Mouse (Mus musculus) activated CD4-positive, CD25-positive, alpha-beta regulatory T cell, adult 4 months (primary cell): Measurements from ENCODE around the gene D330020A13Rik. TPM values are rescaled to one million over a fixed set of nuclear protein-coding genes. Genes with fewer than 3 reads are reported as not detected.

ENCODE experiments used
- ATAC-seq: one replicate; pipeline ENCODE4 v1.8.0; 2017
- polyA plus RNA-seq, 2 experiments: library from polyadenylated mRNA; unstranded; fragments of 100-300 nt; shearing (Covaris generic); gene quantifications; one replicate each; pipeline ENCODE4 v1.2.1; 2017

Gene D330020A13Rik
- polyA plus RNA-seq, 2 experiments from 2014 or later: not detected

DNA sequence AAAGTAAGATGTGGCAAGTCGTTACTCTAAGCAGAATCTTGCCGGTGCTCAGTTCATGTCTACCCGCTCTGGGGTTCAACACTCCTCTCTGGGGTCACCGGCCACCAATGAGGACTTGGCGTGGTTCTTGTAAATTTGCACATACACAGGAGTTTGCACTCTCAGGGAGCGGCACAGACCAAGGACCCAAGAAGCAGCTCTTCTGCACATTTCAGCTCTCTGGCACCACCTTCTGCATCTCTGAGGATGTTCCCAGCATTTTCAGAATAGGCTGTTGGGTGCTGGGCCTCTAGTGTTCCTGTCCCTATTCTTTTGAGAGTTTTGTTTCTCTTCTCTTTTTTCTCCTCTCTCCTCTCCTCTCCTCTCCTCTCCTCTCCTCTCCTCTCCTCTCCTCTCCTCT is 7.0 kb downstream of the D330020A13Rik start:
- no peak for ATAC-seq

DNA sequence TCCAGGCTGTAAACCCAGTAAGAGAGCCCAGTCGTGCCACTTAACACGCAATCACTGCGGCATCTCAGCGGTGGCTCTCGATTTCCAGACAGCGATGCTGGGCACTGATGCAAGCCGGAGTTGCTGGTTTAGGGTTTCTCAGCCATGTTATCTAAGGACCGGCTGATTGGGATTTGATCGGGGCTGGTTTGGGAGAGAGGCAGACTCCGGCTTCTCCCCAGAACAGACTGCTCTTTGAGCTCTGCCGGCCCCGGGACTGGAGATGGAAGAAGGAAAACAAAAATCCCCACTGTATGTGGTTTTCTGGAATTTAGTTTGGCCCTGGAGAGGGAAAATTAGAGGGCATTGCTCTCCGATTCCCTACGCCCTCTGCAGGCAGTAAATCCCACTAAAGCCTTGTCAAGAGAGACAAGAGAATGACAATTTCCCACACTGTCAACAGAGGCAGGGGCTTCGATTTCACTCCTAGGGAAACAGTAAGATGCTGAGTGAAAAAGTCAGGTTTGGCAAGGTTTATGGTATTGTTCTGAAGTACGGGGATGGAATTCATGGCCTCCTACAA is 8.7 kb downstream of the D330020A13Rik start:
- no peak for ATAC-seq

DNA sequence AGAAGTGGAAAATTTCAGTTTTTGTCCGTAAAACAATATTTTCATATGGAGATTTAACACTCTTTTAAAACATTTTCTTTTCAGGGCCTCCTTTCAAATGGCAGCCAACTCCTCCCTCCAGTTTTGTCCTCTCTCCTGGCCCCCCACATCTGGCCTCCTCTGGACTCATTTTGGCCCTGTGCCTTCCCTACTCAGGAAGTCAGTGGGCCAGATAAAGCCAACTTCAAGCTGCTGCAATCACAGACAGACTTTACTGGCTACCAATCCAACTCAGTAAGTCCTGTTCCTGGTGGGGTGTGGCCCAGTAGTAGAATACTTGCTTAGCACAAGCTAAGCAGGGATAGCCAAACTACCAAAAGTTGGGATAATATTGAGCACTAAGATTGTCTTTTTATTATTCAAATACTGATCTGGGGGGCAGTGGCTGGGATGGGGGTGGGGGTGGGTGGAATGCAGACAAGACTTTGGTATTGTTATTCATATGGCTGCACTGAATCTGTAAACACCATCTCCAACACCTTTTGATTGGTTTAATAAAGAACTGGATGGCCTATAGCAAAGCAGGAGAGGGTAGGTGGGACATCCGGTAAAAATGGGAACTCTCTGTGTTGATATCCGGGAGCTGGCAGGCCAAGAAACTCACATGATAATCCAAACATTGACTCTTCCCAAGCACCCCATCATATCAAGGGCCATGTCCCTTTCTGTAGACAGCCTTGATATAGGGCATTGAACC is 12.9 kb downstream of the D330020A13Rik start:
- ATAC-seq: no peak

DNA sequence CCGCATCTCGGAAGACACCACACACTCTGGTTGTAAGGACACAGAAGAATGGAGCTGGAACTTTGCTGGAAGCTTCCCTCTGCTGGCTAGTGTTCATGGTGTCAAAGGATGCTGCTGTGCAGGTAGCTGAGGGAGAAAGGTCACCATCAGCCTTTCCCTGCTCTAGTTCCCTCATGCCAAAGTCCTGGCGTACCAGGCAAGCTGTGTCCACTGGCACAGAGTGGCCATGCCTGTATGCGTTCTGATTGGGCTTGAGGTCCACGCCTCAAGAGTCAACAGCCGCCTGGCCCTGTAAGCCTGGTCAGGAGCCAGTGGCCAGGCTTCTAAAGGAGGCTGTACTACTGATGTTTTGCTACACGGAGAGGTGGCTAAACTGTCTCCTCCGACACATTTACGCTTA is 15.2 kb downstream of the D330020A13Rik start:
- ATAC-seq: no peak

DNA sequence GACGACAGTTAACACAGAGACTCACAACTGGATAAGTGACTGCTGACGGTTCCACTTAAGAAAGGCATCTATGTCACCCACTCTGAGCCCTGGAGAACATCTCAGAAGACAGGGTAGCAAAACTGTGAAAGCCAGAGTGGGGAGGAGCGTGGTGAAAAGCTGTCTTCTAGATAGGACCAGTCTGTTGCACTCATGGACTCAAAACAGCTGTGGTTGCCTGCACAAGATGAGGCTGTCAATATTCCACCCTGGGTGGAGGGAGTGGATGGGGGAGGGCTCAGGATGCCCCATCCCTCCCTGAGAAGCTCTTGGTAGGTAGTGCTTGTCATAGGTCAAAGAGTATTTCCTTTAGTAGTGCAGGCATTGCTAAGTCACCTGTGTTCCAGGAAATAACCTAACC is 15.6 kb downstream of the D330020A13Rik start:
- no peak for ATAC-seq

DNA sequence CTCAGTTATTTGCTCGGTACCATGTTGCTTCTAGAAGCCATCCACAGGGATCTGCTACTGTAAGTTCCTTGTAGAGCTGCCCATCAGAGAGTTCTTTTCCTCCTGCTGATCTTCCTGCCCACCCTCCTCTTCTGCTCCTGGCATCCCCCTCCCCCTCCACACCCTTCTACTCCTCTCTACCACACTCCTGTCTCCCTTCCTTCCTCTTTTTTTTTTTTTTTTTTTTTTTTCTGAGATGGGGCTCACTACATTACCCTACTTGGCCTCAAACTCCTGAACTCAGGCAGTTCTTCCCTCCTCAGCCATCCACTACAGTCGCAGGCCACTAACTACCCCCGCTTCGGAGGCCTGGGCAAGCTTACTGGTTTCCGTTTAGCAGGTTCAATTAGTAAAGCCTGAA is 18.3 kb downstream of the D330020A13Rik start:
- ATAC-seq: no peak

DNA sequence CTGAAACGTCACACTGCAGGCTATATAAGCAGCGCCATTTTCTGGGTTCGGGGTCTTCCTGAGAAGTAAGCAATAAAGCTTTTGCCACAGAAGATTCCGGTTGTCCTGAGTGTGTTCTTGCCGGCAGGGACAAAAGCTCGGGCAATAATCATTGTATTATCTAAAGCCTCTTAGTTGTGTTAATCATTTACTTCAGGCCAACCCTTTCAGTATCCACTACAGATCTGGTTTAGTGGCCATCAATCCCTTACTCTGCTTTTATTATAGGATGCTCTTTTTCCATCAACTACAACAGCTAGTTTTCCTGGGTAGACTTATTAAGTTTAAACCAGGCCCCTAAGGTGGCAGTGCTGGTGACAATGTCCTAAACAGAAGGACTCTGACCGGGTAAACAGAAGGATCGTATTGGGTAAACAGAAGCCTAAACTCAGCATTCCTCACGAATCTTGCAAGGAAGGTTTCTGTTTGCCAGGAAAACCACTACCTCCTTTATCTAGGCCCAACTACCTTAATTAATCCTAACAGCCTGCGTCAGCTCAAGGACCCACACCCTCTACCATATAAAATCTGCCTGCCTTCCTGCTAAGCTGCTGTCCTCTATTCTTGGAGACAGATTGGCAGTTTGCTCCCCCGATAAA is 24.3 kb downstream of the D330020A13Rik start:
- ATAC-seq: no peak

DNA sequence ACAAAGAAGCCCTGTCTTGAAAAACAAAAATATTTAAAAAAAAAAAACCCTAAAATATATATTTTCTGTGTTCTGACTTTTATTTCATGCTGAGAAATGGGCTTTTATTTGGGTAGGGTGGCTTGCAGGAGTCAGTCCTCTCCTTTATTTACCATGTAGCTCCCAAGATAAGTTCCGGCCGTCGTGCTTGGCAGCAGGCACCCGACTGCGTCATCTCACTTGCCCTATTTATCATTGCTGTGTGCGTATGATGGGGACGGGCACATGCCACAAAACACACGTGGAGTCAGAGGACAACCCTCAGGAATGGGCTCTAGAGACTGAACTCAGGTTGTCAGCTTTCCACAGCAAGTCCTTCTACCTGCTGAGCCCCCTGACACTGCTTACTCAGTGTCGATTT is 25.0 kb downstream of the D330020A13Rik start:
- ATAC-seq: no peak

DNA sequence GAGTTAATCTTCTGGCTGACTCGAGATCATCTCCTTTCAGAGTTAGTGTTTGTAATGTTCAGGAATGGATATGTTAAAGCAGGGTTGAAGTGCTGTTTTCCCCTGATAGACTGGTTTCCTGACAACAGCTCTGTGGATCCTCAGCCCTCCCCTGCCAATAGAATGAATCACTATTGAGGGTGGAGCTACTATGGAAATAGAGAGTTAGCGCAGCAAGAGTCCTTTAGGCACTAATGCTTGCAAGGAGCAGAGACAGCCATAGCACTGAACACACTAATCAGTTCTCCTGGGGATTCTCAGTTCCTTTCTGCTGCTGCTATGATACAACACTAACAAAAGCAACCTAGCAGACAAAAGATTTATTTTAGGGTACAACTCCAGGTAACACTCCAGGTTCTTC is 26.2 kb downstream of the D330020A13Rik start:
- no peak for ATAC-seq

DNA sequence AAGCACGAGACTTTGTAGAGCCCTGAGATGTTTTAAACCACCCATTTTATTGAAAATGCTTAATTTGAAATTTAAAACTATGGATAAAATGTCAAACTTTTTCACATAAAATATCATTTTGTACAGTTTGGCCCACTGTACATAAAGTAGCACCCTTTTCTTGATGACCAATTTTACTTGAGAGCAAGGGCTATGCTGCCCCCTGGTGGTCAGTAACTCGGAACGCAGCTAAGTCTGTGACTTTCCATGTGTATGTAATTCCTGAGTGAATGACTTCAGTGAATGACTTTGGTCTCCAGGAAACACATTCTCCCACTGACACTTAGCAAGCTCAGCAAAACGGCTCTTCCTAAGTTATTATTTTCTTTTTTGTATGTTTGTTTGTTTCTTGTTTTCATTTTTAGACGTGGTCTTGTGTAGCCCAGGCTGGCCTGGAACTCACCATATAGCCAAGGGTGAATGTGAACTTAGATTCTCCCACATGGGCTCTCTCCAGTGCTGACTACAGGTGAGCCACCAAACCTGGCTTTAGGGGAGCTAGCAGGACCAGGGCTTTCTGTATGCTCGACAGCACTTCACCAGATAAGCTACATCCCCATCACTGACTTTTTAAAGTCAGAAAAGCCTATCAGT is 30.2 kb downstream of the D330020A13Rik start:
- ATAC-seq: no peak

DNA sequence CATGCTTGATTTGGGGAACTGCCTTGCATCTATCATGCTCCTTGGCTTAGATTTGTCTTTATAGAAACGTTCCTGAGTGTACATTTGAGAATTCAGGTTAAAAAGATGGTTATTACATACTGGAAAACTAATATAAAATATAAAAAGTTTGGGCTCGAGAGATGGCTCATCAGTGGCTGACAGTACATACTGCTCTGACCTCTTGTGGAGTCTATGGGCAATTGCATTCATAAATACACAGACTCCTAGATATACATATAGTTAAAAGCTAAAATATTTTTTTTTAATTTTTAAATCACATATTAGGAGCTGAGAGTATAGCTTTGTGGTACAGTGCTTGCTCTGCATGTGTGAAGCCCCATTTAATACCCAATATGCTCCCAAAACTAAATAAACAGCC is 38.2 kb downstream of the D330020A13Rik start:
- no peak for ATAC-seq

DNA sequence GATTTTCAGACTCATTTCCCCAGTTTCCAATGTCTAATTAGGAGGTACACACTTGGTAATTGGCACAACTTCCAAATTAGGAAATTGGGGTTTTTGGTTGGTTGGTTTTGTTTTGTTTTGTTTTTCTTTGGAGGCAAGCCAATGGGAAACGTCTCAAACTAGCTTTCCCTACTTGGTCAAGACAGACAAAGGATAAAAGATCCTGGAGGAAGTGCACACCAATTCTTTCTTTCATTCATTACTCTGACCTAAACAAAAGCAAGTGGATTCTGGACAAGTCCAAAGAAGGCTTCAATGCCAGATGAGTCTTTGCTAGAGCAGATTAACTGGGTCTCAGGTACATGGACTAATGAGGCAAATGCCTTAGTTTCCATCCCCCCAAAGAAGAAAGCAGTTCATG is 49.8 kb downstream of the D330020A13Rik start:
- ATAC-seq: no peak

Other genes starting within 250 kb of the D330020A13Rik start
- 1 to 10 TPM; 2.3 to 2.9 TPM for gene Ninj2, start 201.0 kb upstream of the D330020A13Rik start, polyA plus RNA-seq
- under 1 TPM in 1 of 2 experiments, not detected in 1; 0.13 TPM for gene B4galnt3, start 195 bp downstream of the D330020A13Rik start, polyA plus RNA-seq
- 10 to 100 TPM; 65.3 to 71.4 TPM for gene Kdm5a, start 69.8 kb downstream of the D330020A13Rik start, polyA plus RNA-seq
- gene Ccdc77, start 70.0 kb downstream of the D330020A13Rik start, polyA plus RNA-seq: 1 to 10 TPM; 8.5 to 8.9 TPM
- 10 to 100 TPM; 19.0 to 22.5 TPM for gene Il17ra, start 168.9 kb downstream of the D330020A13Rik start, polyA plus RNA-seq
- under 1 TPM; 0.13 to 0.22 TPM for gene Tmem121b, start 199.4 kb downstream of the D330020A13Rik start, polyA plus RNA-seq
- 10 to 100 TPM; 30.0 to 32.7 TPM for gene Hdhd5, start 237.0 kb downstream of the D330020A13Rik start, polyA plus RNA-seq